Mouse (Mus musculus) brain, embryonic 14.5 days (tissue): ENCODE results near the gene Pdzd2. TPM values are rescaled to one million over a fixed set of nuclear protein-coding genes. Genes with fewer than 3 reads are reported as not detected.
"Not testable (repeated sequence)": the region's sequence is repeated elsewhere in the genome, so short reads cannot be mapped to it uniquely, and the experiment has no call there.

ENCODE experiments used
- DNase-seq: peaks from one replicate; pipeline ENCODE4 v3.0.0-alpha.2; 2011; ENCODE audit warnings: low read depth
- CTCF ChIP-seq: fragments of 200-500 bp; IDR thresholded peaks from 2 replicates; pipeline ENCODE4 v1.5.1; 2012; ENCODE audit warnings: inconsistent platforms, mild to moderate bottlenecking, moderate library complexity, borderline replicate concordance; ENCODE audit not compliant: insufficient read depth, insufficient read length; ENCODE audit errors: extremely low read depth
- POLR2A ChIP-seq: fragments of 200-500 bp; IDR thresholded peaks from 2 replicates; pipeline ENCODE4 v1.6.1; 2012; ENCODE audit warnings: mild to moderate bottlenecking, inconsistent platforms, borderline replicate concordance; ENCODE audit not compliant: poor library complexity, insufficient read depth, insufficient read length, severe bottlenecking; ENCODE audit errors: extremely low read depth
- polyA plus RNA-seq: library from polyadenylated mRNA; depleted of rRNA; stranded (reverse); fragments of >200 nt; gene quantifications from 2 replicates; pipeline ENCODE4 v1.2.3, GENCODE M21; 2012

The Pdzd2 gene
- polyA plus RNA-seq, 1 experiment = 7.7 TPM

- TF ChIP-seq CTCF = no peak
- TF ChIP-seq POLR2A = no peak
- no peak for DNase-seq
Observed at GRCm38 (mm10) chr15:12367306-12368080, 372.2 kb downstream of the Pdzd2 start.

- DNase-seq = not testable (repeated sequence)
Observed at GRCm38 (mm10) chr15:12366580-12367305, 373.0 kb downstream of the Pdzd2 start.

DNA sequence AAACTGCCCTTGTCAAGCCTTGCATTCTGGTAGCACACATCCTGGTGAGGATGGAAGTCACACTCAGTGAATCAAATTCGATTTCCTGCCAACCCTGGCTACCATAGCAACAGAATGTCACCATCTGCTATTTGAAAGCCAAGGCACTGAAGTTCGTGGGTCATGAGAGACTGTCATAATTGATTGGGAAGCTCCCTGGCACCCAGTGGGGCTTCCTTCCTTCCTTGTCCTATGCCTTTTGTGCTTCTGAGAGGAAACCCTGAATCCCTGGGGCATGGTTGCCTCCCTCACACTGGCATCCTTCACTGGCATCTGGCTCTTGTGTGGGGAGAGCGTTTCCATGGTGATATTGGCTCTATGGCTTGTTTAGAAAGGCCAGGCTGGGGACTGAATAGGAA is 373.7 kb downstream of the Pdzd2 start:
- DNase-seq = peak; percentile 97
- no peak for TF ChIP-seq CTCF
- no peak for TF ChIP-seq POLR2A

GRCm38 (mm10) chr15:12365416-12366071 is 374.2 kb downstream of the Pdzd2 start:
- TF ChIP-seq CTCF = no peak
- no peak for TF ChIP-seq POLR2A
- DNase-seq = no peak

GRCm38 (mm10) chr15:12364096-12364495 is 375.6 kb downstream of the Pdzd2 start:
- TF ChIP-seq CTCF (no peak), POLR2A (no peak)
- DNase-seq = no peak

- DNase-seq = no peak
- TF ChIP-seq POLR2A (no peak), CTCF (no peak)
Observed at GRCm38 (mm10) chr15:12362701-12363040, 377.1 kb downstream of the Pdzd2 start.

DNA sequence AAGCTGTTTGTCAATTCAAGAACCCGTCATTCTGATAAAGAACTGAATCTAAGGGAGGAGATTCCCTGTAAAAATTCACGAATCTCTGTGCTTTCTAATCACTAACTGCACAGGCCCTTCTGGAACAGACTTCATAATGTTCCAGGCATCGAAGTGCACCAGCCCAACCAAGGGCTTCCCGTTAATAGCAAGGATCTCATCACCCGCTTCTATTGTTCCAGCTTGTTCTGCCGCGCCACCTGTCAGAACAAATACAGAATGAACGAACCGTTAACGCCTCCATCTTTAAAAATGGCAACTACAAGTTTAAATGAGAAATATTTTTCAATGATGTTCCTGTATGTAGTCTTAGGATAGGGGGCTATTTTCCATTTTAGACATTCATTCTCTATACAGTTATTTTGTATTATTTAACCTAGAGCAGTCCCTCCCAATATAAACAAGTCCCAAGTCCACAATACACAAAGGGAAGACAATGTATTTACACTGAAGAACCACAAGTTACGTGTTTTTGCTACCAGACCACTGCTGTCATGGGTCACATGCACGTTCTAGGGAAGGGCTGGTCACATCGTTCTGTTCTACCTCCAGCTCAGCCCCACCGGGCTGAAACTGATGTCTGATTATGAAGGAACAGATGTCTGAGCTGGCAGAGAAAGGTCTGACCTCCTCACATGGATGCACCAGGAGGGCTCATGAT is 377.6 kb downstream of the Pdzd2 start:
- DNase-seq = no peak
- TF ChIP-seq POLR2A (no peak), CTCF (no peak)

DNA sequence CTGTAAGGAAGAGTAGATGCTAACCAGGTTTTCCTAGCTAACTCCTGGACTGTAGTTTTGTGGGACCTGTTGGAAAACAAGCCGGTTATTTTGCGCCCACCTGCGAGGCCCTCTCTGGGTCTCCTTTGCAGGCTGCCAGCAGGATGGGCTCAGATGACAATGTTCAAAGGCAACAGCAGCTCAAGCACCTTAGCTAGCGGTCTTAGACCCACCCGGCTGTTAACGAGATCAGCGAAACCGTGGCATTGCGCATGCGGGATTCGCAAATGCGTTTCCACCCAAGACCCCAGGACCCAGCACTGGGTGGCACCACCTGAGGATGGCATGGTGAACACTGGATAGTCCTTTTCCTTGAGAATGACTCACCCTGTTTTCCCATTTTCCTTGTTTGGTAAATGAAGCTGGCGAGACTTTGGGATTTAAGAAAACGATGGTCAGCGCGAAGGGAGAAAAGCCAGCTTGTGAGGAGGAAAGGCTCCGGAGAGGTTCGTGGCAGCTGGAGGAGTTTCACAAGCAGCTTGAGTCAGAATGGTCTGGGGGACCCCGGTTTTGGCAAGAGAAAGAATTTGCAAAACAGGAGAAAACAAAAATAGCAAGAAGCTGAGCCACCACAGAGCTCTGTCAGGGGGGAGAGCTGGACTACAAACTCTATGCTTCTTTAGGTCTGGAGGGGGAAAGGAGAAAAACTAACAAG is 379.1 kb downstream of the Pdzd2 start:
- TF ChIP-seq POLR2A = no peak
- TF ChIP-seq CTCF = no peak
- no peak for DNase-seq

DNA sequence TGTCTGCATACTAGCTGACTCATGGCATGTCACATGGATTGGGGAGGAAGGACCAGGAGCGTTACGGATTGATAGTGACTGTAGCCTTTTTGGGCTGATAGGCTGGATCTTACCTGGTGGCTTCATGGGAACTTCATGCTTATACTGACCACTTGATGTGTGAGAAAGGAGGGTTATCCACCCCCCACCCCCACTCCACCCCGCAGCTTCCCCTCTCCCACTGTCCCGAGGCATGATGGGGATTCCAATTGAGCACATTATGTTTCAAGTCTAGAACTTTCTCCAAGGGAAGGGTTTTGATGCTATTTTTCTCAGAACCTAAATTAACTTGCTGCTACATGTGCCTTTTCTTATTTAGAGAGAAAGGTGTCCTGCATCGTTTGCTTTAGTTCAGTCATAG is 381.3 kb downstream of the Pdzd2 start:
- no peak for DNase-seq
- TF ChIP-seq POLR2A = no peak
- no peak for TF ChIP-seq CTCF

DNA sequence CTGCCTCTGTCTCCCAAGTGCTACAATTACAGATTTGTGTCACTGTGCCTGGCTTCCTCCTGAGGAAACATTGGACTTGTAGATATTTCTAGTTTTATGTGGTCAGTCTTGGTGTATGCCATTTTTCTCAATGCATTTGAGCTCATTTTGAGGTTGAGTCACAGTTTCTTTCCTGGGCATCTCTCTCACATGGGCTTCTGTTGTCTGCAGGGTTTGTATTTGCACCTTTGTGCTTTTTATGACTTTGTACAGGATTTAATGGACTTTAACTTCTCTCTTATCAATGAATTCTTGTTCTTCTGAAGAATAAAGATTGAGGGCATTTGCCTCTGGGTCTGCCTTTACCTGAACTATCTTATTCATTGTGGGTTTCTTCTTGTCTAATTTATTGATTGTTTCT is 382.3 kb downstream of the Pdzd2 start:
- TF ChIP-seq POLR2A (no peak), CTCF (no peak)
- DNase-seq = no peak

DNA sequence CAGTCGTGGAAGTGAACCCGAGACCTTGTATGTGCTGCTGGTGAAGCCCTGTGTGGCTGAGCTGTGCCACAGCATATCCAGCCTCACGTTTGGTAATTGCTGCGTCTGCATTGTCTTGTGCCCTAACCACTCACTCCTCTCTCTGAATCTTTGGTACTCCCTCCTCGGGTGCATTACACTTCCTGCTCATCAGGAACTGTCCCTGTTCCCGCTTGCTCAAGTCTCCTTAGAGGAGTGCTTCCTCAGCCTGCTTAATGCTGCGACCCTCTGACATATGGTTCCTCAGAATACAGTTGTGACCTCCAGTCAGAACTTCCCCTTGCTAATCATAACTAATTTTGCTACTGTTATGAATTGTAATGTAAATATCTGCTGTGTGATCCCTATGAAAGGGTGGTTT is 383.8 kb downstream of the Pdzd2 start:
- no peak for TF ChIP-seq POLR2A
- no peak for TF ChIP-seq CTCF
- DNase-seq = no peak
